Mouse (Mus musculus) megakaryocyte progenitor cell, adult 5-6 weeks (primary cell): ENCODE measurements around the gene Tprkb. TPM values are rescaled to one million over a fixed set of nuclear protein-coding genes. Genes with fewer than 3 reads are reported as not detected.
"Not testable (repeated sequence)": the region's sequence is repeated elsewhere in the genome, so short reads cannot be mapped to it uniquely, and the experiment has no call there.

Experiments
- ATAC-seq: replicated peaks from 2 replicates; pipeline ENCODE4 v1.8.0; 2016; ENCODE audit warnings: mild to moderate bottlenecking, moderate TSS enrichment, inconsistent platforms; ENCODE audit not compliant: poor library complexity
- total RNA-seq, 2 experiments: library from RNA; stranded (forward) in 1 of 2; stranded (reverse) in 1 of 2; fragments of 157-497, 149-512 nt in 1 of 2; fragments of 200-1000 nt in 1 of 2; gene quantifications; 2 replicates each; pipeline versions ENCODE4 v1.2.3 to v1.2.4; 2015 to 2017

Tprkb gene
- 25.4 and 26.1 TPM in 2 replicates for total RNA-seq (2015)
- total RNA-seq (2017) = 32.1 and 43.8 TPM in 2 replicates

GRCm38 (mm10) chr6:85911587-85911986 lies at the start of gene Tprkb:
TSS of gene Tprkb (plus strand) at chr6:85911865.
- no peak for ATAC-seq

GRCm38 (mm10) chr6:85862565-85862964 lies 49.1 kb upstream of the Tprkb start:
- ATAC-seq = no peak

GRCm38 (mm10) chr6:85863136-85863535 lies 48.5 kb upstream of the Tprkb start:
- no peak for ATAC-seq

GRCm38 (mm10) chr6:85863840-85864239 lies 47.8 kb upstream of the Tprkb start:
- no peak for ATAC-seq

GRCm38 (mm10) chr6:85864900-85865639 lies 46.6 kb upstream of the Tprkb start:
- not testable (repeated sequence) for ATAC-seq

- ATAC-seq = not testable (repeated sequence)
Observed at GRCm38 (mm10) chr6:85866166-85866565, 45.5 kb upstream of the Tprkb start.

GRCm38 (mm10) chr6:85866995-85867394 lies 44.7 kb upstream of the Tprkb start:
- ATAC-seq = not testable (repeated sequence)

GRCm38 (mm10) chr6:85867726-85868690 lies 43.7 kb upstream of the Tprkb start:
- ATAC-seq = no peak

GRCm38 (mm10) chr6:85869006-85869405 lies 42.7 kb upstream of the Tprkb start, which contains the start of gene Nat8f2:
TSS of gene Nat8f2 (minus strand) at chr6:85869158.
- ATAC-seq = not testable (repeated sequence)

GRCm38 (mm10) chr6:85883246-85883645 lies 28.4 kb upstream of the Tprkb start:
- ATAC-seq = not testable (repeated sequence)

GRCm38 (mm10) chr6:85884311-85884710 lies 27.4 kb upstream of the Tprkb start:
- ATAC-seq = no peak

GRCm38 (mm10) chr6:85888961-85889360 lies 22.7 kb upstream of the Tprkb start:
- no peak for ATAC-seq

- ATAC-seq = peak; percentile 77
Observed at GRCm38 (mm10) chr6:85895061-85895648, 16.5 kb upstream of the Tprkb start.

GRCm38 (mm10) chr6:85898596-85899475 lies 12.8 kb upstream of the Tprkb start:
- ATAC-seq = not testable (repeated sequence)

- ATAC-seq = no peak
Observed at GRCm38 (mm10) chr6:85902303-85902702, 9.4 kb upstream of the Tprkb start.

- peak; percentile 93 for ATAC-seq
Observed at GRCm38 (mm10) chr6:85904642-85905061, 7.0 kb upstream of the Tprkb start, which contains the start of gene Nat8f4. TSS of gene Nat8f4 (minus strand) at chr6:85904884.

- ATAC-seq = not testable (repeated sequence)
Observed at GRCm38 (mm10) chr6:85906911-85907351, 4.7 kb upstream of the Tprkb start.

GRCm38 (mm10) chr6:85908341-85908740 lies 3.3 kb upstream of the Tprkb start:
- peak; percentile 18; the same call in 1 of the 2 replicates for ATAC-seq

- ATAC-seq = no peak
Observed at GRCm38 (mm10) chr6:85909704-85910103, 2.0 kb upstream of the Tprkb start.

GRCm38 (mm10) chr6:85915141-85915538 lies 3.5 kb downstream of the Tprkb start:
- ATAC-seq = 0 out of 2 replicates have a peak, but pooled peaks have one; percentile 6
